Mouse (Mus musculus) hindlimb bud, embryonic 11.5 days (tissue): ENCODE measurements at regions not wholly inside any gene's neighbourhood (a gene's known extent, or its start where the extent isn't known, plus 50 kb on each side); places are given as distances from the start of the nearest gene placed in this dataset.

Experiments
- DNase-seq: peaks from one replicate; pipeline ENCODE4 v3.0.0-alpha.2; 2012; ENCODE audit warnings: low read depth, low spot score; ENCODE audit errors: extremely low spot score

DNA sequence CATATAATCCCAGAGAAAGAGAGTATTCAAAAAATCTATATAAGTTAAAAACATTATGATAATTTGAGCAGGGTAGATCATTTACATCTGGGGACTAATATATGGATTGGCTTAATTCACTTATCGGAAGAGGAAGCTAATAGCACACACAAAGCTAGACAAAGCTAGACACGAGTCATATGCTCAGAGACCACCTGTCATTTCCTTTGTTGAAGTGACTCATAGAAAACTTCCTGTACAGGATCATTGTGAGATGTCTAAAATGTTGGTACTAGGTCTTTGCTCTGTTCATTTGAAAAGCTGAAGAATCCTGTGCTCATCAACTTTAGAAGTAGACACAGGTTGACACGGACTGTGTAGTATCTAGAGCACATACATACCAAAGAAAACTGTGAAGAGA, 101.5 kb downstream of the Ndfip2 start:
- DNase-seq: no peak
